Mouse (Mus musculus) neural tube, embryonic 15.5 days (tissue): ENCODE measurements around the gene Grhpr. TPM values are rescaled to one million over a fixed set of nuclear protein-coding genes. Genes with fewer than 3 reads are reported as not detected.

Experiments
- ATAC-seq: fragments of 200-750 bp; cut with Nextera tagmentation; 2 replicates; pipeline ENCODE4 v1.8.0; 2017; ENCODE audit warnings: mild to moderate bottlenecking, moderate TSS enrichment, moderate library complexity; ENCODE audit not compliant: low FRiP score
- H3K27ac ChIP-seq: fragments of 300-500 bp; sonication (generic); replicated peaks from 2 replicates; pipeline ENCODE4 v1.5.1; 2015; ENCODE audit warnings: mild to moderate bottlenecking, inconsistent platforms
- H3K27me3 ChIP-seq: fragments of 300-500 bp; sonication (generic); replicated peaks from 2 replicates; pipeline ENCODE4 v1.6.1; 2015; ENCODE audit warnings: inconsistent platforms
- H3K36me3 ChIP-seq: fragments of 300-500 bp; sonication (generic); 2 replicates; pipeline ENCODE4 v1.6.1; 2015; ENCODE audit warnings: inconsistent platforms
- H3K4me1 ChIP-seq: fragments of 300-500 bp; sonication (generic); 2 replicates; pipeline ENCODE4 v1.6.1; 2015; ENCODE audit warnings: inconsistent platforms
- H3K4me2 ChIP-seq: fragments of 300-500 bp; sonication (generic); 2 replicates; pipeline ENCODE4 v1.6.1; 2015; ENCODE audit warnings: inconsistent platforms, mild to moderate bottlenecking, moderate library complexity
- H3K4me3 ChIP-seq: fragments of 300-500 bp; sonication (generic); replicated peaks from 2 replicates; pipeline ENCODE4 v1.5.1; 2015; ENCODE audit warnings: mild to moderate bottlenecking, inconsistent platforms
- H3K9ac ChIP-seq: fragments of 300-500 bp; sonication (generic); replicated peaks from 2 replicates; pipeline ENCODE4 v1.6.1; 2015; ENCODE audit warnings: mild to moderate bottlenecking, inconsistent platforms
- H3K9me3 ChIP-seq: fragments of 300-500 bp; sonication (generic); replicated peaks from 2 replicates; pipeline ENCODE4 v1.6.1; 2016; ENCODE audit warnings: inconsistent platforms
- WGBS: fragments of 180-500 bp; shearing (Covaris S2); methylation state at CpG from one replicate; pipeline ENCODE4 v1.1.7; 2015; ENCODE audit warnings: mixed read lengths; 5-methylcytosine and 5-hydroxymethylcytosine counted together
- polyA plus RNA-seq: library from polyadenylated mRNA; unstranded; fragments of >200 nt; fragmentation: Nextera tagmentation; extraction: Ambion mirVana; gene quantifications from 2 replicates; pipeline ENCODE4 v1.2.1, GENCODE M21; 2015

Gene Grhpr
- polyA plus RNA-seq, 1 experiment from 2014 or later = 33.9 TPM

GRCm38 (mm10) chr4:44953041-44953440 is 28.2 kb upstream of the Grhpr start:
- Histone ChIP-seq H3K4me3 (no peak overlapping the region), H3K4me2 (no peak overlapping the region), H3K27me3 (no peaks in the 10 kb centered on the region), H3K9me3 (no peaks in the 10 kb centered on the region), H3K4me1 (no peaks in the 10 kb centered on the region), H3K9ac (no peak overlapping the region), H3K27ac (no peak overlapping the region), H3K36me3 (no peaks in the 10 kb centered on the region)
- WGBS = 82% methylated on average over 9 of the region's 9 CpGs
- no peak for ATAC-seq

DNA sequence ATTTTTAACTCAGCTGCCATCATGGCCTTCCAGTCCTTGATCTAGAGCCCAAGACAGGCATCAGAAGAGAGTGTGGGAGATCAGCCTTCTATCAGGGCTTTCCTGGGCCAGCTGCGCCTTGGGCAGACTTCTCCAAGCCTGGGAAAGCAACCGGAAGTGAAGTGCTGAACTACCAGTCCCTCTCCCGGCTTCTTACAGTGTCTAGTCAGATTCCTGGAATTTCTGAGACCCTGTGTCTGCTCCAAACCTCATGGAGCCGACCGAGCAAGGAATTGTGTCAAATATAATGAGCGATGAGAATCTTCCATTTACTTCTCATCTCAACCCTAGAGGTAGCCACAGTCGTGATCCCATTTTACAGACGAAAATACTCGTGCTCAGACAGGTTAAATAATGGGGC is 22.4 kb upstream of the Grhpr start:
- H3K4me2 ChIP-seq = no peak overlapping the region
- H3K4me1 ChIP-seq = no peaks in the 10 kb centered on the region
- no peak overlapping the region for H3K9ac ChIP-seq
- H3K27me3 ChIP-seq = no peaks in the 10 kb centered on the region
- no peak overlapping the region for H3K27ac ChIP-seq
- ATAC-seq = no peak
- no peaks in the 10 kb centered on the region for H3K9me3 ChIP-seq
- no peaks in the 10 kb centered on the region for H3K36me3 ChIP-seq
- 95% methylated on average over 9 of the region's 9 CpGs for WGBS
- H3K4me3 ChIP-seq = no peak overlapping the region

DNA sequence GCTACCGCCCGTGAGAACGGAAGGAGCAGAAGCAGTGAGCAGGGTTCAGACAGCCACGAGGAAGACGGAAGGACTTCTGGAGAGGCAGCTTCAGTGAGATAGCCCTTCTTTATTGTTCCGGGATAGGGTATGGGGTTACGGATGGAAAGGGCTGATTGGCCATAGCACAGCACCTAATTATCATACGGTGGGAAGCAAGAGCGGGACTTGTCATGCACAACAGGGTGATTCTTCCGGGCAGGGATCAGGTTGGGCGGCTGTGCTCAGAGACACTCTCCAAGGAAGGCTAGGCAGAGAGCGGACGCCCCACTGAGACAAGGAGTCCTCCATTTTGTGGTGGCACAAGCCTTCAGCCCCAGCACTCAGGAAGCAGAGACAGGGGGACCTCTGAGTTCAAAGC is 22.0 kb upstream of the Grhpr start:
- no peak overlapping the region for H3K27ac ChIP-seq
- no peak overlapping the region for H3K4me3 ChIP-seq
- no peaks in the 10 kb centered on the region for H3K27me3 ChIP-seq
- H3K4me1 ChIP-seq = no peaks in the 10 kb centered on the region
- H3K36me3 ChIP-seq = no peaks in the 10 kb centered on the region
- 96% methylated on average over 13 of the region's 13 CpGs for WGBS
- no peaks in the 10 kb centered on the region for H3K9me3 ChIP-seq
- H3K9ac ChIP-seq = no peak overlapping the region
- ATAC-seq = no peak
- no peak overlapping the region for H3K4me2 ChIP-seq

DNA sequence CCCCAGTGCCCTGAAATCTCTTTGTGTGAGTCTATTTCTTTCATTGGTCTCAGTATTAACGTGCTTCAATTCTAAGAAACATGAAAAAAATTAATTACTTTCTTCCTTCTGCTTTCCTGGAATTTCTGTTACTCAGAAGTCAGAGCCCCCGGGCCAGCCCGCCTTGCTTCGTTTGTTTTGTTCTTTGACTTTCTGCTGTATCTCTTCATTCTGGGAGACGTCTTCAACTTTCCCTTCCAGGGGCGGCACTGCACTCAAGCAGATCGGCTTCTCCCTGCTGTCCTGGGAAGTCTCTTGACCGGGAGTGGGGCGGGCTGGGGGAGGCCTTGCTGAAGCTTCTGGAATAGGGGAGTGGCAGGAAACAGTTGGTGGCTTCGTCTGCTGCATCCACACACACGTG is 18.0 kb upstream of the Grhpr start:
- 85% methylated on average over 11 of the region's 11 CpGs for WGBS
- H3K4me1 ChIP-seq = no peaks in the 10 kb centered on the region
- no peak overlapping the region for H3K4me3 ChIP-seq
- H3K9ac ChIP-seq = no peak overlapping the region
- H3K9me3 ChIP-seq = no peaks in the 10 kb centered on the region
- H3K27ac ChIP-seq = no peak overlapping the region
- no peak overlapping the region for H3K4me2 ChIP-seq
- ATAC-seq = no peak
- no peaks in the 10 kb centered on the region for H3K36me3 ChIP-seq
- H3K27me3 ChIP-seq = no peaks in the 10 kb centered on the region

DNA sequence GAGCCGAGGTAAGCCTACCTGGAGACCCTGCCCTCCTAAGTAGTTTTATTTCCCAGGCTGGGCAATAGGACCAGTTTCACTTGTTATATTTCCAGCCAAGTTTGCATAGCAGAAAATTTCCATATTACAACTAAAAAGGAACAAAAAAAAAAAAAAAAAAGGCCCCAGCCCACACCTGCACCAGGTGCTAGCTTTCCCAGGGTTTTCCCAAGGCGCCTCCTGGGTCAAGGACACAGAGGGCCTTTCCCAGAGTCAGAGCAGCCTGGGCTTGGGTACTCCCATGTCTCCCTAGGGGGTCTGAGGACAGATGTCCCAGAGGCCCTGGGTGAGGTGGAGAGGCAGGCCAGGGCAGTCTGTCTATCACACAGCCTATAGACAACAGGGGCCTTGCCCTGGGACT is 16.0 kb upstream of the Grhpr start:
- no peak overlapping the region for H3K4me3 ChIP-seq
- 94% methylated on average over 2 of the region's 2 CpGs for WGBS
- ATAC-seq = no peak
- H3K36me3 ChIP-seq = no peaks in the 10 kb centered on the region
- H3K9ac ChIP-seq = no peak overlapping the region
- H3K27me3 ChIP-seq = no peaks in the 10 kb centered on the region
- H3K4me1 ChIP-seq = no peaks in the 10 kb centered on the region
- H3K4me2 ChIP-seq = no peak overlapping the region
- no peaks in the 10 kb centered on the region for H3K9me3 ChIP-seq
- H3K27ac ChIP-seq = no peak overlapping the region

DNA sequence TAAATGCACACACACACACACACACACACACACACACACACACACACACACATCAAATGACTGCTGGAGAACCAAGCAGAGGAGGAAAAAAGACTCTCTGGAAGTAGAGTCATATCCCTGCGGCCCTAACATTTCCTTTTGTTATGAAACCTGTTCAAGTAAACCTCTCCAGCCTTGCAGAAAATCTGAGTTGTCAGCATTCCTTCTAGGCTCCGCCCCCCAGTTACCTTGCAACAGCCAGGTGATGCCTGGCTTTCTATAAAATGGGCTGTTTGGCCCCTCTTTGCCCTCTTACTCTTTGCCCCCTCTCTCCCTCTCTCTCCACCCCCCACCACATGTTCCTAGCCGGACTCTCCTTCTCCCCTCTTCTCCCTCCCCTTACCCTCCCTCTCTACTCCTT is 15.5 kb upstream of the Grhpr start:
- no peak for ATAC-seq
- Histone ChIP-seq H3K36me3 (no peaks in the 10 kb centered on the region), H3K9me3 (no peaks in the 10 kb centered on the region), H3K4me1 (no peaks in the 10 kb centered on the region), H3K27ac (no peak overlapping the region), H3K27me3 (no peaks in the 10 kb centered on the region), H3K4me3 (no peak overlapping the region), H3K9ac (no peak overlapping the region), H3K4me2 (no peak overlapping the region)
- 96% methylated on average over 3 of the region's 3 CpGs for WGBS

GRCm38 (mm10) chr4:44967402-44967801 is 13.8 kb upstream of the Grhpr start:
- Histone ChIP-seq H3K9me3 (no peaks in the 10 kb centered on the region), H3K4me1 (no peaks in the 10 kb centered on the region), H3K27ac (no peak overlapping the region), H3K4me2 (no peak overlapping the region), H3K4me3 (no peak overlapping the region), H3K36me3 (no peaks in the 10 kb centered on the region), H3K9ac (no peak overlapping the region), H3K27me3 (no peaks in the 10 kb centered on the region)
- WGBS = 89% methylated on average over 8 of the region's 8 CpGs
- no peak for ATAC-seq

GRCm38 (mm10) chr4:44970056-44970455 is 11.1 kb upstream of the Grhpr start:
- 88% methylated on average over 7 of the region's 7 CpGs for WGBS
- Histone ChIP-seq H3K4me2 (no peak overlapping the region), H3K36me3 (no peaks in the 10 kb centered on the region)

DNA sequence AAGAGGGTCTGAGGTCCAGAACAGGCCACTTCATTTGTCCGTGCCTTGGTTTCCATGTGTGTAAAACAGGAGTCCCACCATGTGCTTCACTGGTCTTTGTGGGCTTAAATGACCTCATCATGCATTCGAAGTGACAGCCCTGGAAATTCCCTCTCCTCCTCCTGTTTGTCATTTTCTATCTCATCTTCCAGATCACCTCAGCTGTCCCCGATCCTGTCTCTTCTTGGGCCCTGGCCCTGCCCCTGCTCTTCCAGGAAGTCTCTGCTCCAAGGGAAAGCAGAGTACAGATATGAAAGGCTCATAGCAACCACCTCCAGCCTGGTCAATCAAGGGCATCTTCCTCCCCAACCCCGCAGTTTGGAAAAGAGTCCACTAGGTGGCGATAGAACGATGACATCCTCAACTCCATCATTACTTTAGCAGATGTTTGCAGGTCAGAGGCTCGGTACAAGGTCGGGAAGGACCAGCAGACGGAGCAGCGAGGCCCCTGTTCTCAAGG is 10.5 kb upstream of the Grhpr start:
- 21% methylated on average over 10 of the region's 10 CpGs for WGBS
- no peaks in the 10 kb centered on the region for H3K27me3 ChIP-seq
- ATAC-seq = no peak
- H3K36me3 ChIP-seq = no peaks in the 10 kb centered on the region
- H3K4me1 ChIP-seq = peaks cover 5% of the 10 kb centered on the region
- H3K4me3 ChIP-seq = no peak overlapping the region
- H3K27ac ChIP-seq = no peak overlapping the region
- H3K9me3 ChIP-seq = no peaks in the 10 kb centered on the region
- H3K9ac ChIP-seq = no peak overlapping the region
- H3K4me2 ChIP-seq = no peak overlapping the region

More at GRCm38 (mm10) chr4:44970056-44970455, 11.1 kb upstream of the Grhpr start:
- no peak overlapping the region for H3K27ac ChIP-seq
- no peak overlapping the region for H3K4me3 ChIP-seq
- no peak for ATAC-seq
- H3K4me1 ChIP-seq = peaks cover 5% of the 10 kb centered on the region
- H3K27me3 ChIP-seq = no peaks in the 10 kb centered on the region
- no peak overlapping the region for H3K9ac ChIP-seq
- H3K9me3 ChIP-seq = no peaks in the 10 kb centered on the region

DNA sequence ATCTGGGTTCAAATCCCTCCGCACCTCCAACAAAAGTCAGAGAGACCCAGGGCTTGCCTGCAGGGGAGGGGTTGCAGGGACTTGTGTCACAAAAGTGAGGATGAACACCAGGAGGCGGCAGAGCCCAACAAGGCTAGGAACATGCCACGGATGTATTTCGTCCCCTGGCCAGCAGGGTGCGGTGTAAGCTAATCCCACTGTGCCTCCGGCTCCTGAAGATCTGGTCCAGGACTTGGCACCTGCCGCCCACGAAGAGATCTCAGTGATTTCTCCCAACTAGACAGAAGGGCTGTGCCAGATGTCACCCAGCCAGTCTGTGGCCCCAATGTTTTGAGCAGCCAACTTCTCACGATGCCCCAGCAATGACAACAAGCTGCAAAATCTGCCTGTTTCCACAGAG is 7.7 kb upstream of the Grhpr start:
- ATAC-seq = peak; percentile 47; the same call in 1 of the 2 replicates
- Histone ChIP-seq H3K9me3 (no peaks in the 10 kb centered on the region), H3K27me3 (no peaks in the 10 kb centered on the region), H3K4me2 (peak overlapping the region; percentile 39), H3K4me1 (peaks cover 5% of the 10 kb centered on the region), H3K27ac (no peak overlapping the region), H3K36me3 (no peaks in the 10 kb centered on the region), H3K4me3 (no peak overlapping the region), H3K9ac (no peak overlapping the region)
- 14% methylated on average over 9 of the region's 9 CpGs for WGBS

- 59% methylated on average over 14 of the region's 14 CpGs for WGBS
- Histone ChIP-seq H3K4me1 (peaks cover 5% of the 10 kb centered on the region), H3K4me3 (no peak overlapping the region), H3K9ac (no peak overlapping the region), H3K9me3 (no peaks in the 10 kb centered on the region), H3K36me3 (no peaks in the 10 kb centered on the region), H3K4me2 (peak overlapping the region; percentile 39), H3K27ac (no peak overlapping the region), H3K27me3 (no peaks in the 10 kb centered on the region)
- ATAC-seq = no peak
Observed at GRCm38 (mm10) chr4:44973871-44974270, 7.3 kb upstream of the Grhpr start.

- Histone ChIP-seq H3K4me1 (peaks cover 5% of the 10 kb centered on the region), H3K4me3 (no peak overlapping the region), H3K9me3 (no peaks in the 10 kb centered on the region), H3K27me3 (no peaks in the 10 kb centered on the region), H3K27ac (no peak overlapping the region), H3K36me3 (no peaks in the 10 kb centered on the region), H3K4me2 (no peak overlapping the region), H3K9ac (no peak overlapping the region)
- no peak for ATAC-seq
- WGBS = 81% methylated on average over 8 of the region's 8 CpGs
Observed at GRCm38 (mm10) chr4:44974331-44974730, 6.9 kb upstream of the Grhpr start.
